Mouse (Mus musculus) spleen, adult 2 months (tissue): ENCODE measurements around the gene Cnot10.

Source experiments
- CTCF ChIP-seq: fragments of 200-500 bp; IDR thresholded peaks from 2 replicates; pipeline ENCODE4 v1.5.1; 2011; ENCODE audit warnings: mild to moderate bottlenecking, inconsistent platforms; ENCODE audit not compliant: insufficient read depth, insufficient read length, insufficient replicate concordance; ENCODE audit errors: extremely low read depth
- POLR2A ChIP-seq: fragments of 200-500 bp; IDR thresholded peaks from 2 replicates; pipeline ENCODE4 v1.6.1; 2011; ENCODE audit warnings: low read depth, low read length, inconsistent platforms

- no peak for TF ChIP-seq CTCF
- TF ChIP-seq POLR2A = no peak
These were observed 32.0 kb upstream of the Cnot10 start for GRCm38 (mm10) chr9:114671946-114672345.
